Mouse (Mus musculus) MEL (cell line): ENCODE results near the gene Cfd. TPM values are rescaled to one million over a fixed set of nuclear protein-coding genes. Genes with fewer than 3 reads are reported as not detected.

ENCODE experiments used
- DNase-seq: peaks from one replicate; pipeline ENCODE4 v3.0.0; 2011; ENCODE audit warnings: low read depth, low spot score
- H3K27ac ChIP-seq: 2 replicates; pipeline ENCODE4 v1.5.1; 2012; ENCODE audit warnings: low read depth, mild to moderate bottlenecking, control low read depth, low read length, moderate library complexity; ENCODE audit not compliant: control insufficient read depth
- H3K27me3 ChIP-seq, 2 experiments: fragments of 150-350 bp in 1 of 2; sonication (generic) in 1 of 2; 2 replicates each; pipeline ENCODE4 v1.6.1; 2012; ENCODE audit warnings: low read length in 2 of 2, mild to moderate bottlenecking in 2 of 2, improper control_type of control experiment in 1 of 2, moderate library complexity in 1 of 2; ENCODE audit not compliant: insufficient read depth in 2 of 2, control insufficient read depth in 1 of 2
- H3K36me3 ChIP-seq, 2 experiments: 2 replicates each; pipeline ENCODE4 v1.6.1; 2012 to 2014; ENCODE audit warnings: low read length in 2 of 2, improper control_type of control experiment in 1 of 2, inconsistent platforms in 1 of 2, mild to moderate bottlenecking in 1 of 2; ENCODE audit not compliant: insufficient read depth in 2 of 2, control insufficient read depth in 1 of 2
- H3K4me1 ChIP-seq, 2 experiments: fragments of 150-350 bp in 1 of 2; sonication (generic) in 1 of 2; 2 replicates each; pipeline ENCODE4 v1.6.1; 2012; ENCODE audit warnings: low read length in 2 of 2, improper control_type of control experiment in 1 of 2, mild to moderate bottlenecking in 1 of 2; ENCODE audit not compliant: insufficient read depth in 2 of 2, control insufficient read depth in 1 of 2
- H3K4me3 ChIP-seq, 2 experiments: fragments of 150-350 bp in 1 of 2; sonication (generic) in 1 of 2; 2 replicates each; pipeline ENCODE4 v1.5.1; 2012; ENCODE audit warnings: low read depth in 2 of 2, low read length in 2 of 2, mild to moderate bottlenecking in 2 of 2, moderate library complexity in 2 of 2, control low read depth in 1 of 2, improper control_type of control experiment in 1 of 2; ENCODE audit not compliant: control insufficient read depth in 1 of 2, insufficient read depth in 1 of 2
- H3K79me2 ChIP-seq: 2 replicates; pipeline ENCODE4 v1.6.1; 2012; ENCODE audit warnings: mild to moderate bottlenecking, low read length, moderate library complexity; ENCODE audit not compliant: control insufficient read depth, poor library complexity, insufficient read depth
- H3K9ac ChIP-seq: 2 replicates; pipeline ENCODE4 v1.6.1; 2012; ENCODE audit warnings: low read depth, mild to moderate bottlenecking, control low read depth, low read length, moderate library complexity; ENCODE audit not compliant: control insufficient read depth, poor library complexity, severe bottlenecking
- H3K9me3 ChIP-seq: fragments of 150-350 bp; sonication (generic); replicated peaks from 2 replicates; pipeline ENCODE4 v1.6.1; 2012; ENCODE audit warnings: mild to moderate bottlenecking, low read length, improper control_type of control experiment, moderate library complexity; ENCODE audit not compliant: insufficient read depth
- BHLHE40 ChIP-seq: IDR thresholded peaks from 2 replicates; pipeline ENCODE4 v1.6.1; 2012; ENCODE audit warnings: low read depth, mild to moderate bottlenecking, inconsistent platforms, low read length, improper control_type of control experiment, borderline replicate concordance
- CTCF ChIP-seq, 3 experiments: IDR thresholded peaks in 2 of 3; conservative IDR thresholded peaks in 1 of 3; 2 replicates each; pipeline ENCODE4 v1.5.1; 2011 to 2012; ENCODE audit warnings: low read length in 3 of 3, low read depth in 2 of 3, mild to moderate bottlenecking in 2 of 3, improper control_type of control experiment in 1 of 3, inconsistent platforms in 1 of 3, mixed read lengths in 1 of 3, moderate library complexity in 1 of 3; ENCODE audit not compliant: control insufficient read depth in 1 of 3, insufficient read depth in 1 of 3, poor library complexity in 1 of 3, severe bottlenecking in 1 of 3
- EP300 ChIP-seq, 2 experiments: IDR thresholded peaks; 2 replicates each; pipeline ENCODE4 v1.6.1; 2011; ENCODE audit warnings: improper control_type of control experiment in 2 of 2, low read length in 2 of 2, low read depth in 1 of 2, mild to moderate bottlenecking in 1 of 2
- GABPA ChIP-seq: IDR thresholded peaks from 2 replicates; pipeline ENCODE4 v1.6.1; 2012; ENCODE audit warnings: low read depth, mild to moderate bottlenecking, inconsistent platforms, low read length, improper control_type of control experiment, moderate library complexity
- GATA1 ChIP-seq: IDR thresholded peaks from 2 replicates; pipeline ENCODE4 v1.6.1; 2011; ENCODE audit warnings: low read depth, low read length, improper control_type of control experiment
- JUND ChIP-seq: IDR thresholded peaks from 2 replicates; pipeline ENCODE4 v1.6.1; 2011; ENCODE audit warnings: low read depth, mild to moderate bottlenecking, improper control_type of control experiment, low read length
- KAT2A ChIP-seq: conservative IDR thresholded peaks from 2 replicates; pipeline ENCODE4 v1.6.1; 2012; ENCODE audit warnings: low read depth, low read length, improper control_type of control experiment, inconsistent platforms
- MAFK ChIP-seq: IDR thresholded peaks from 2 replicates; pipeline ENCODE4 v1.6.1; 2011; ENCODE audit warnings: low read depth, mild to moderate bottlenecking, low read length, improper control_type of control experiment, borderline replicate concordance
- MAX ChIP-seq: IDR thresholded peaks from 2 replicates; pipeline ENCODE4 v1.6.1; 2011; ENCODE audit warnings: low read length, improper control_type of control experiment
- MAZ ChIP-seq: IDR thresholded peaks from 2 replicates; pipeline ENCODE4 v1.6.1; 2012; ENCODE audit warnings: low read depth, mild to moderate bottlenecking, inconsistent platforms, low read length, improper control_type of control experiment
- MXI1 ChIP-seq: IDR thresholded peaks from 2 replicates; pipeline ENCODE4 v1.6.1; 2011; ENCODE audit warnings: mild to moderate bottlenecking, low read depth, low read length, improper control_type of control experiment
- MYB ChIP-seq: IDR thresholded peaks from 2 replicates; pipeline ENCODE4 v1.6.1; 2011; ENCODE audit warnings: mild to moderate bottlenecking, low read depth, low read length, improper control_type of control experiment
- POLR2A ChIP-seq, 2 experiments: IDR thresholded peaks; 2 replicates each; pipeline ENCODE4 v1.6.1; 2011 to 2012; ENCODE audit warnings: low read length in 2 of 2, mild to moderate bottlenecking in 2 of 2, control low read depth in 1 of 2, improper control_type of control experiment in 1 of 2, low read depth in 1 of 2, moderate library complexity in 1 of 2; ENCODE audit not compliant: control insufficient read depth in 1 of 2, insufficient read depth in 1 of 2, poor library complexity in 1 of 2
- RAD21 ChIP-seq: IDR thresholded peaks from 2 replicates; pipeline ENCODE4 v1.6.1; 2011; ENCODE audit warnings: mild to moderate bottlenecking, low read depth, low read length, improper control_type of control experiment
- SMC3 ChIP-seq: IDR thresholded peaks from 2 replicates; pipeline ENCODE4 v1.6.1; 2011; ENCODE audit warnings: low read depth, low read length, improper control_type of control experiment
- TAL1 ChIP-seq: IDR thresholded peaks from 2 replicates; pipeline ENCODE4 v1.6.1; 2012; ENCODE audit warnings: mild to moderate bottlenecking, inconsistent platforms, low read length, moderate library complexity, mixed read lengths
- TCF12 ChIP-seq: IDR thresholded peaks from 2 replicates; pipeline ENCODE4 v1.6.1; 2014; ENCODE audit warnings: low read depth, mild to moderate bottlenecking, inconsistent platforms, low read length, improper control_type of control experiment, moderate library complexity
- ZC3H11A ChIP-seq: IDR thresholded peaks from 2 replicates; pipeline ENCODE4 v1.6.1; 2012; ENCODE audit warnings: low read depth, mild to moderate bottlenecking, inconsistent platforms, low read length, improper control_type of control experiment
- ZKSCAN1 ChIP-seq: IDR thresholded peaks from 2 replicates; pipeline ENCODE4 v1.6.1; 2012; ENCODE audit warnings: low read depth, mild to moderate bottlenecking, inconsistent platforms, low read length, improper control_type of control experiment, moderate library complexity
- polyA plus RNA-seq, 2 experiments: library from polyadenylated mRNA; stranded (reverse) in 1 of 2; unstranded in 1 of 2; fragments of >175 nt in 1 of 2; fragments of >200 nt in 1 of 2; gene quantifications; 2 replicates each; pipeline versions ENCODE4 v1.2.1 to v1.2.4; 2012; ENCODE audit warnings: low replicate concordance in 2 of 2, low read depth in 1 of 2; ENCODE audit not compliant: insufficient read length in 2 of 2, insufficient read depth in 1 of 2, missing spikeins in 1 of 2
- total RNA-seq: library from RNA; depleted of rRNA; stranded (reverse); fragments of 300-350 nt; gene quantifications from 2 replicates; pipeline ENCODE4 v1.2.3, GENCODE M21; 2012

The Cfd gene
- total and polyA plus RNA-seq, 3 experiments: 0.21 TPM; not detected in 2

DNA sequence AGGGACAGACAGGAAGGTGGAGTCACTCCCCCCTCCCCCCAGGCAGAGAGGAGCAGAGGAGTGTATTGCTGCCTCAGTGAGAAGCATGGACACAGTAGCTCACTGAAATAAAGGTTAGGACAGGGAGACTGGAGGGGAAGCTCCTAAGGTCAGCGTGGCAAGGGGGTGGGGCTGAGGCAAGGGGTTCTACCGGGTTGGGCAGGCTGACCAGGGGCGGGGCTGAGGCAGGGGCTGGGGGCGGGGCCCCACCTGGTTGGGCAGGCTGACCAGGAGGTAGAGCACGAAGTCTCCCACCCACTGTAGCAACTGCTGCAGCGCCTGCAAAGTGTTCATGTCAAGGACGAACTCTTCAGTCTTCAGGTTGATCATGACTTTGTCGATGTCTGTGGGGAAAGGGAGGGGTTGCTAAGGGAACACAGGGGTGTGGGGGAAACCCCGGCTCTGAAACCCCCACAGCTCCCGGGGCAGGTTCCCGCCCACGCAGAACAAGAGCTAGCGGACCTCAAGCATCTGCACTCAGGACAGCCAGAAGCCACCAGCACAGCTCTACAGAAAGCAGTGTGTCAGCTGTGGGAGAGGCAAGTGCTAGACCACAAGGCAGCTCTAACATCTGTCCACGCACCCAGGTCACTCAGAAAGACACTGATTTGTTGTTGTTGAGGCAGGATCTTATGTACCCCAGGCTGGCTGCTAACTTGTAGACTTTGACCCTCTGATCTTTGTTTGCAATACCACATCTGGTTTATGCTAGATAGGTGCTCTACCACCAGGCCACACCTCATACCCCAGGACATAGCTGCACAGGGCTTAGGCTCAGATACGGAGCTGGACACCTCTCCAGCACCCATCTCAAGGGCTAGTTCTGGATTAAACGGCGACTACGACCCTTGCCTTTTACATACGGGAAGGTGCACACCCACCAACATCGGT, 6.9 kb downstream of the Cfd start:
- H3K27ac ChIP-seq: no peak overlapping the region
- H3K4me3 ChIP-seq: no peak overlapping the region
- no peaks in the 10 kb centered on the region for H3K79me2 ChIP-seq
- H3K4me1 ChIP-seq: no peaks in the 10 kb centered on the region
- no peaks in the 10 kb centered on the region for H3K36me3 ChIP-seq
- H3K27me3 ChIP-seq: no peaks in the 10 kb centered on the region
- H3K9me3 ChIP-seq: no peaks in the 10 kb centered on the region
- no peak for TF ChIP-seq MAFK
- TF ChIP-seq TCF12: no peak
- TF ChIP-seq EP300 (IDR thresholded peaks at IDR 0.05; ENCODE audit: low read depth in 1 of 2, low read length in 2 of 2): no peak
- TF ChIP-seq ZC3H11A: no peak
- no peak for TF ChIP-seq SMC3
- TF ChIP-seq GATA1: no peak
- no peak for TF ChIP-seq MAX
- TF ChIP-seq BHLHE40: no peak
- TF ChIP-seq ZKSCAN1: no peak
- no peak for TF ChIP-seq KAT2A
- no peak for TF ChIP-seq RAD21
- no peak for TF ChIP-seq JUND
- no peak for TF ChIP-seq GABPA
- TF ChIP-seq POLR2A (IDR thresholded peaks at IDR 0.05; ENCODE audit: control insufficient read depth in 1 of 2, insufficient read depth in 1 of 2, low read depth in 1 of 2, low read length in 2 of 2, poor library complexity in 1 of 2): no peak
- no peak for TF ChIP-seq CTCF (IDR thresholded peaks at IDR 0.05 in 2 of 3, conservative IDR thresholded peaks at IDR 0.05 in 1 of 3; ENCODE audit: control insufficient read depth in 1 of 3, insufficient read depth in 1 of 3, low read depth in 2 of 3, low read length in 3 of 3, poor library complexity in 1 of 3, severe bottlenecking in 1 of 3)
- no peak for TF ChIP-seq TAL1
- no peak for TF ChIP-seq MXI1
- TF ChIP-seq MAZ: no peak
- no peak for TF ChIP-seq MYB
- TF ChIP-seq, all 39 proteins: peak for 0
- no peak overlapping the region for H3K9ac ChIP-seq
- DNase-seq: no peak

DNA sequence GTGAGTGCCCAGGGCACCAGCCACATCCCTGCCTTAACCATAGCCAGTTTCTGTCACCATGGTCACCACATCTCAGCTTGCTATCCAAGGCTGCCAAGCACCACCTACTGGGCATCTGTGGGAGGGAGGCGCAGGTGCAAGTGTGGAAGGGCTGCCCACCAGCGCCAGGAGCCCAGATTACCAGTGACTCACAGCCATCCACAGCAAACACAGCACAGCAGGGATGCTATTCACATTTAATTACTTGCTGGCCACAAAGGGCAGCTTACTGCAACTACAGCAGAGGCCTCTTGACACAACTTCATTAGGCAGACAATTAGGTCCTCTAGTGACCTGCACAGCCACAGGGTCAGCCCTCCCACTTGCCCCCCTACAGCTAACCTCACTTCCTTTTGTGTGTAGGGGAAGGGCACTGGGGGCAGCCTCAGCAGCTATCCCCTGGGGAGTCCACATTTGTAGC, 10.3 kb downstream of the Cfd start:
- peak in 1 of 3 experiments; percentile 6; a peak in 1 of 6 replicates for TF ChIP-seq CTCF (IDR thresholded peaks at IDR 0.05 in 2 of 3, conservative IDR thresholded peaks at IDR 0.05 in 1 of 3; ENCODE audit: control insufficient read depth in 1 of 3, insufficient read depth in 1 of 3, low read depth in 2 of 3, low read length in 3 of 3, poor library complexity in 1 of 3, severe bottlenecking in 1 of 3)
- TF ChIP-seq GATA1: no peak
- no peak overlapping the region for H3K27ac ChIP-seq
- DNase-seq: no peak
- no peak overlapping the region for H3K4me3 ChIP-seq
- H3K27me3 ChIP-seq: no peaks in the 10 kb centered on the region
- no peaks in the 10 kb centered on the region for H3K79me2 ChIP-seq
- H3K9ac ChIP-seq: no peak overlapping the region
- H3K4me1 ChIP-seq: no peaks in the 10 kb centered on the region
- no peaks in the 10 kb centered on the region for H3K36me3 ChIP-seq
- H3K9me3 ChIP-seq: no peaks in the 10 kb centered on the region
